Mouse (Mus musculus) cerebellum, adult 18-20 months (tissue): ENCODE data around the gene Otx2.

ENCODE experiments used
- DNase-seq, 2 experiments: peaks; one replicate each; pipeline ENCODE4 v3.0.0; 2021

Otx2 gene

GRCm38 (mm10) chr14:48673541-48673940, at the start of gene Otx2:
TSS of gene Otx2 (minus strand) at chr14:48673819.
- DNase-seq = peak; percentile 20 to 41

GRCm38 (mm10) chr14:48722763-48723162, 49.1 kb upstream of the Otx2 start:
- DNase-seq = no peak

GRCm38 (mm10) chr14:48719296-48719695, 45.7 kb upstream of the Otx2 start:
- no peak for DNase-seq

GRCm38 (mm10) chr14:48717632-48718279, 44.1 kb upstream of the Otx2 start:
- peak; percentile 42 to 48 for DNase-seq

GRCm38 (mm10) chr14:48716456-48716855, 42.8 kb upstream of the Otx2 start:
- DNase-seq = no peak

- DNase-seq = peak; percentile 14 to 42
These were observed 37.3 kb upstream of the Otx2 start for GRCm38 (mm10) chr14:48710871-48711370.

- peak in 1 of 2 experiments; percentile 35 for DNase-seq
These were observed 36.6 kb upstream of the Otx2 start for GRCm38 (mm10) chr14:48710062-48710870.

GRCm38 (mm10) chr14:48709371-48710061, 35.9 kb upstream of the Otx2 start:
- peak; percentile 41 to 53 for DNase-seq

GRCm38 (mm10) chr14:48707844-48708383, 34.3 kb upstream of the Otx2 start:
- no peak for DNase-seq

- no peak for DNase-seq
These were observed 33.8 kb upstream of the Otx2 start for GRCm38 (mm10) chr14:48707391-48707790.

- no peak for DNase-seq
These were observed 27.3 kb upstream of the Otx2 start for GRCm38 (mm10) chr14:48700790-48701370.

- DNase-seq = no peak
These were observed 6.0 kb upstream of the Otx2 start for GRCm38 (mm10) chr14:48679590-48679989.

GRCm38 (mm10) chr14:48678674-48679073, 5.1 kb upstream of the Otx2 start:
- no peak for DNase-seq

GRCm38 (mm10) chr14:48674036-48674831, 615 bp upstream of the Otx2 start:
- DNase-seq = peak in 1 of 2 experiments; percentile 23

- DNase-seq = no peak
These were observed 925 bp downstream of the Otx2 start for GRCm38 (mm10) chr14:48672611-48673176.

- no peak for DNase-seq
These were observed 2.0 kb downstream of the Otx2 start for GRCm38 (mm10) chr14:48671480-48672240.

- no peak for DNase-seq
These were observed 2.7 kb downstream of the Otx2 start for GRCm38 (mm10) chr14:48670761-48671479.

- no peak for DNase-seq
These were observed 3.4 kb downstream of the Otx2 start for GRCm38 (mm10) chr14:48670258-48670630.

GRCm38 (mm10) chr14:48669541-48670257, 3.9 kb downstream of the Otx2 start:
- no peak for DNase-seq
